Mouse (Mus musculus) cerebellum, postnatal 10 days (tissue): ENCODE results near the gene Sec14l1.
A peak's percentile ranks its signal among the peaks of the same experiment; 100 is the strongest.

Experiments used
- DNase-seq, 2 experiments: peaks; one replicate each; pipeline ENCODE4 v3.0.0; 2021; ENCODE audit warnings: mixed read lengths in 2 of 2

Gene Sec14l1

DNA sequence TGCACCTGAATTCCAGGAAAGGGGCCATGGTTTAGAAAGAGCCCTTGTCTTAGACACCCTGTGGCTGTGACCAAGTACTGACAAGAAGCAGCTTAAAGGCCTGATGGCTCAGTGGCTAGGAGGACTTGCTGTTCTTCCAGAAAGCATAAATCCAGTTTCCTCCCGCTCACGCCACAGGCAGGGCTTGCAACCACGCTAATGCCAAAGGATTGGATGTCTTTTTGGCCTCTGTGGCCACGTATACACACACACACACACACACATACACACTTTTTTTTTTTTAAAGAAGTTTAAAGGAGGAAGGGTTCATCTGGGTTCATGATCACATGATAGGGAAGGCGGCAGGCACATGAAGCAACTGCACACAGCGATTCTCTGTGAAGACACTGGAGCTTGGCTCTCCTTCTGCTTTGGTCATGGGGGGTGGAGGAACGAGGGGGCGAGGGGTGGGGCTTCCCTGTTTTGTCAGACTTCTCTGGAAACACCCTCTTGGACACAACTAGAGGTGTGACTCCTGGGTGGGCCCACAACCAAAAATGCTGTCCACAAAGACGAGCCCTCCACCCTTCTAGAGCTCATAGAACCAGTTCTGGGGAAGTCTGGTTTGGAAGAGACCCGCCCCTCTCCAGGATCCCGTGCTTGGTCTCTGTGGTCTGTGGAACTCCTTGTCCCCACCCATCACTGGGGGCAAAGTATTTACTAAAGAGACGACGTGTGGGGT is 26.5 kb upstream of the Sec14l1 start:
- DNase-seq, result no peak

- DNase-seq, result no peak
These were observed 25.1 kb upstream of the Sec14l1 start for GRCm38 (mm10) chr11:117089673-117090419.

GRCm38 (mm10) chr11:117091406-117091805 is 23.6 kb upstream of the Sec14l1 start:
- DNase-seq, result no peak

- DNase-seq, result no peak
These were observed 23.1 kb upstream of the Sec14l1 start for GRCm38 (mm10) chr11:117091845-117092244.

- DNase-seq, result no peak
These were observed 22.3 kb upstream of the Sec14l1 start for GRCm38 (mm10) chr11:117092711-117093110.

- DNase-seq, result no peak
These were observed 20.9 kb upstream of the Sec14l1 start for GRCm38 (mm10) chr11:117093900-117094552.

DNA sequence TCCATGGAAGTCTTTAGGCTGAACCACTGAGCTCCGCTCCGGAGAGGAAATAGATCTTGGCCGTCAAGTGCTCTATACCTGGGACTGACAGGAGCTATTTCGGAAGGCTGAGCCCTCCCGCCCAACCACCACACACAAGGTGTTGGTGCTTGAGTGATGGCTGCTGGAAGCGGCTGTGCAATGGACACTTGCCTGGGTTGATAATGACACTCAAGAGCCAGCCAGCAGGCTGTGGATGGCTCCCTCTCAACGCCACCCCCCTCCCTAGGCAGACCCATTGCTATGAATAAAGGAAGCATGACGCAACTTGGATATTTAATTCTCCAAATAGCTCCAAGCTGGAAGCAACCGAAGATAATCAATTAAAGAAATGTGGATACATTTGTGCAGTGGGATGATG is 20.3 kb upstream of the Sec14l1 start:
- no peak for DNase-seq

DNA sequence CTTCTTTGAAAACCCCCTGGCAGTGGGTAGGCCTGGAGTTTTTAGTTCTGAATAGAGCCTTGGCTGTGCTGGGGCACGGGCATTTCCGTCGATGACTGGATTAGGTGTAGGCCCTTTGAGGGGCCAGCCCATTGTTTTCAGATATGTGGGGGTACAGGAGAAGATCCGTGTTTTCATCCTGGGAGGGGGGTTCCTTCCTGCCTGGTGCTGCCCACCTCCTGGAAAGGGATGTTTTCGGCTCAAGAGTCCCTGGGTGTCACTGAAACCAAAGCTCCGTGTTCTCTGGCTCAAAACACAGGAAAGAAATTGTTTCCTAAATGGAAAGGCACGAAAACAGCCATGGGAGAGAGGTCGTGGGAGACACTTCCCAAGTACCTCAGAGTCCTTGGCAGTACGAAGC is 17.9 kb upstream of the Sec14l1 start:
- no peak for DNase-seq

DNA sequence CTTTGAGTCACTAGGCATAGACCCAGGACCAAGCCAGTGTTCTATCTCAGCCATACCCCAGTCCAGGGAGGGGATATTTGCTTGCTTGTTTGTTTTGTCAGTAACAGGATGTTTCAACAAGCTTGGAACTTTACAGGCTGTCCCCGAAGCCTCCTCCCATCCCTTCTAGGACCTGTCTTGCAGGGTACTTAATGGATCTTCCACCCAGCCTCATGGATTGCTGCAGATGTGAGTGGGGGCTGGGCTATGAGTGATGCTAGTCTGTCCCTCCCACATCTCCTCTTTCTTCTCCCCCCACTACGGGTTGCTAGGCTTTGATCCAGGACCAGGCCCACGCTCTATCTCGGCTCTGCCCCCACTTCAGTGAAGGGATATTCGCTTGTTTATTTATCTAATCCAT is 16.8 kb upstream of the Sec14l1 start:
- DNase-seq, result no peak

GRCm38 (mm10) chr11:117098784-117099183 is 16.2 kb upstream of the Sec14l1 start:
- DNase-seq, result no peak

DNA sequence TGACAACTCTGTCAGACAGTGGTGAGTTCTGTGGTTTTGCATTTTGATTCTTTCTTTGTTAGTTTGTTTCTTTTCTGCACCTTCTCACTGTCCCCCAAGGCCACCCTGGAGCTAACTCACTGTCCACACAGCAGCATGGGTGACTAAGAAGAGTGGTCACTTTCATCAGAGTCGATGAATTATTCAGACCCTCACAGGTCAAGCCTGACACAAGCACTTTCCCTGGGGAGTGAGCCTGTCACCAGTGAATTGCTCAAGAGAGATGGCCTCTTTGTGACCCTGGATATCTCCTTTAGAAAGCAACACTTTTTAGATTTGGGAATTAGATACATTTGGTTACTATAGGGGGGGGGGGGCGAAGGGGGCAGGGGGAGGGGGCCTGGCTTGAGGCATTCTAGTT is 15.6 kb upstream of the Sec14l1 start:
- no peak for DNase-seq

- no peak for DNase-seq
These were observed 13.5 kb upstream of the Sec14l1 start for GRCm38 (mm10) chr11:117101351-117101921.

DNA sequence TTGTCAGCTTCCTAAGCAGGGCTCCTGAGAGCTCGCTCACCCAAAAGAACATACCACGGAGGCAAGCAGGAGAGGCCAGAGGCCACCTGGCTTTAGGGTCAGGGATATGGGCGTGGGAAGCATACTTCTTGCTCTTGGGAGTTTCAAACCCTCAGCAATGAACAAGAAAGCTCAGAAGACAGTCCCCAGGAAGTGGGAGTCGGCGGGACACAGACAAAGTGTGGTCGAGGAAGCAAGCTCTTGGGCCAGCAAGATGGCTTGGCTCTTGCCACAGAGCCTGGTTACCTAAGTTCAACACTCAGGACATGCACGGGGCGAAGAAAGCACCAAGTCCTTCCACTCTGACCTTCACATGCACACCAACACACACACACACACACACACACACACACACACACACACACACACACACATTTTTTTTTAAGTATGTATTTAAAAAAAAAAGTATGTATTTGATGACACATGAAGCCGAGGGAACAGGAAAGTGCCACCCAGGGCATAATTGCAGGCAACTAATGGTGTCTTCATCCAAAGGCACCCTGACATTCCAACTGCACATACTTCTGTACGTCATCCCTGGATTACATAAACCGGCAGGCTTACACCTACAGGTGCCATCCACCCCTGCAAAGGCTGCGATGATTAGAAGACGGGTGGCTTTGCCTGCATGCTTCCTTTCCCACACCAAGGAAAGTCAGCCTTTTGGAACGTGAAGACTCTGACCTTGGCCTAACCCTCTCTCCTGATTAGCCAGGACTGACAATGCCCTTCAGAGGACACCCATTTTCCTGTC is 12.8 kb upstream of the Sec14l1 start:
- DNase-seq, result no peak

GRCm38 (mm10) chr11:117103523-117103922 is 11.4 kb upstream of the Sec14l1 start:
- DNase-seq, result no peak

DNA sequence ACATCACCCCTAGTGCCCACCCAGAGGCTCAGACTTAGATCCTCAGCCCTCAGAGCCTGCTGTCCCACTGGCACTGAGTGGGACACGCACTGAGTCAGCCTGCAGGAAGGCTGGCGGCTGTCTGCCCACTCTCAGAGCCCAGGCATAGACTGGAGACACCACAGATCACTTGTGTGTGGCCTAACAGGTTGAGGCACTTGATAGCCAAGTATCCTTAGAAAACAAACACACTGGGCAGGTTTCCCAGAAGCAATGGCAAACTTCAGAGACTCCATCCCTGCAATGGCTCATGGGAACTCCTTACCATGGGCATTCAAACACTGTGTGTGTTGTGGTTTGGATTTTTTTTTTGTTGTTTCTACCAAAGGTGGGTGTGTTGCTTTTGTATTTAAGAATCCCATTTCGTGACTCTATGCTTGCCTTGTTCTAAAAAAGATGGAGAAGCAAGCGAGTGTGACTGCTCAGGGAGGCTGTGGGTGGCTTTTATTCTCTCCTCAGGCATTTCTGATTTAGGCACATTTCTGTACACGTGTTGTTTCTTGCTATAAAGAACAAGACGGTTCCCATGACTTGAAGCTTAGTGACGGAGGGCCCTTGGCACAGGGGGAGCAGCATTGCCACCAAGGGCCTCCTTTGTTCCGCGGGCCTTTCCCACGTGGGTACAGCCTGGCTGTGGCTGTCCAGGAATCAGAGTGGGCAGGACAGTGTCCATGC is 10.8 kb upstream of the Sec14l1 start:
- DNase-seq, result no peak

DNA sequence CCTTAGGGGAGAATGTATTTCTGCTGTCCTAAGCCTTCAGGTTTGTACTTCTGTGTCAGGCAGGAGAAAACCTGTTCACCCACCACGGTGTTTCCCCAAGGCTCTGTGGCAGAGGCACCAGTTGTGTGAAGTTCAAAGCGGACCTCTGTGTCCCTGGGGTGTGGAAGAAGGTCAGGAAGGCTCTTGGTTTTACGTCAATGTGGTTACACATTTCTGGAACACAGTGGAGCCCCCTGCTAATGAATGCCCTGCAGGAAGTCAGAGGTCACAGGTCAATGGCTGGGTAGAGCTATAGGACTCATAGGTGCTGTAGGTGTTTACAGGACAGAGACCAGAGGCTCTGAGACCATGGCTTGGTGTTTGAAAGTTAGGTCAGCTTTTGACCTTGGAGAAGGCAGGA is 9.7 kb upstream of the Sec14l1 start:
- no peak for DNase-seq

- no peak for DNase-seq
These were observed 9.1 kb upstream of the Sec14l1 start for GRCm38 (mm10) chr11:117105850-117106249.

GRCm38 (mm10) chr11:117106633-117107334 is 8.2 kb upstream of the Sec14l1 start:
- peak in 1 of 2 experiments; percentile 31 for DNase-seq

GRCm38 (mm10) chr11:117107837-117108236 is 7.1 kb upstream of the Sec14l1 start:
- DNase-seq, result no peak

GRCm38 (mm10) chr11:117108595-117108994 is 6.4 kb upstream of the Sec14l1 start:
- peak; percentile 75 for DNase-seq
